In genomic region chr6:83831606-83832123, GRCm38 (mm10) we compare ENCODE assay signal across 8 mouse cellular contexts. TPM values are rescaled to one million over a fixed set of nuclear protein-coding genes. Genes with fewer than 3 reads are reported as not detected.
DNase-seq lines count a peak whose midpoint lies in the region; ATAC-seq lines count a peak whose summit lies in the region.

Gene Paip2b (minus strand): TSS chr6:83831741.

- peak; percentile 98 for ATAC-seq in hindbrain, embryonic 14.5 days (ENCODE audit: low FRiP score)

- H3K36me3 ChIP-seq in hindbrain, embryonic 14.5 days (replicated peaks; ENCODE audit: control insufficient read depth, insufficient read depth) = 0 out of 2 replicates have a peak, but pooled peaks cover 6% of the 10 kb centered on the region

- DNase-seq in R1 (ENCODE audit: low read depth, low spot score) = peak; percentile 100
- peak; percentile 99 to 100 for DNase-seq in cerebellum, postnatal 25 days
- peak; percentile 98 to 99 for DNase-seq in frontal cortex, postnatal 25 days (ENCODE audit: low spot score in 2 of 2)
- DNase-seq in hindbrain, embryonic 14.5 days (ENCODE audit: low spot score) = peak; percentile 98
- DNase-seq in layer of hippocampus, postnatal 36 days = peak; percentile 96 to 98
- peak; percentile 100 for DNase-seq in lung, postnatal 36 days
- peak; percentile 100 for DNase-seq in retina, postnatal 1 day
- DNase-seq in urinary bladder, adult 18-20 months (ENCODE audit: low spot score in 2 of 2) = peak; percentile 91 to 97

- H3K4me2 ChIP-seq in hindbrain, embryonic 14.5 days (replicated peaks) = peak within 1 kb of the TSS; percentile 95

- 0% methylated on average over 27 of the region's 37 CpGs for WGBS in hindbrain, embryonic 14.5 days

- peaks cover 14% of the 10 kb centered on the region; the same call in 1 of the 2 replicates for H3K4me1 ChIP-seq in hindbrain, embryonic 14.5 days (replicated peaks; ENCODE audit: control insufficient read depth, insufficient read depth, low read length)

- peak within 1 kb of the TSS; percentile 84 for H3K27ac ChIP-seq in hindbrain, embryonic 14.5 days

- no peaks in the 10 kb centered on the region for H3K27me3 ChIP-seq in hindbrain, embryonic 14.5 days (ENCODE audit: control insufficient read depth, insufficient read depth, low read length)

- H3K4me3 ChIP-seq in hindbrain, embryonic 14.5 days (replicated peaks; ENCODE audit: low read length) = peak within 1 kb of the TSS; percentile 63

- no peaks in the 10 kb centered on the region for H3K9me3 ChIP-seq in hindbrain, embryonic 14.5 days (ENCODE audit: control insufficient read depth, low read length)

- H3K9ac ChIP-seq in hindbrain, embryonic 14.5 days = peak within 1 kb of the TSS; percentile 65

RNA-seq across cellular contexts. Expression of gene Paip2b, which starts in this region (rescaled TPM):
- polyA plus RNA-seq in hindbrain, embryonic 14.5 days (2014; fragmentation: Nextera tagmentation; extraction: Ambion mirVana) = 22.1 and 28.3 TPM in 2 replicates
- total RNA-seq in layer of hippocampus, postnatal 36 days (2021) = 10 to 100 TPM; 44.7 to 56.6 TPM

Comparison
In these comparisons a context has a peak if more than half of its experiments do, and no peak if none do; other contexts are left out.
1. Peak in every context shown above with its lines: DNase-seq, ATAC-seq, H3K4me3 ChIP-seq and H3K27ac ChIP-seq.